Mouse (Mus musculus) limb, embryonic 14.5 days (tissue): Measurements from ENCODE around the gene Rab5b. TPM values are rescaled to one million over a fixed set of nuclear protein-coding genes. Genes with fewer than 3 reads are reported as not detected.

Experiments
- ATAC-seq: fragments of 200-750 bp; cut with Nextera tagmentation; 2 replicates; pipeline ENCODE4 v1.8.0; 2017; ENCODE audit warnings: low read depth, moderate number of reproducible peaks, moderate TSS enrichment; ENCODE audit not compliant: low FRiP score
- DNase-seq: peaks from one replicate; pipeline ENCODE4 v3.0.0-alpha.2; 2015; ENCODE audit warnings: low spot score
- H3K27ac ChIP-seq: fragments of 300-500 bp; sonication (generic); replicated peaks from 2 replicates; pipeline ENCODE4 v1.5.1; 2014; ENCODE audit warnings: low read depth, mild to moderate bottlenecking, low read length, moderate library complexity, mixed read lengths
- H3K27me3 ChIP-seq: fragments of 300-500 bp; sonication (generic); 2 replicates; pipeline ENCODE4 v1.6.1; 2014; ENCODE audit warnings: low read length, mixed read lengths; ENCODE audit not compliant: control insufficient read depth, insufficient read depth
- H3K36me3 ChIP-seq: fragments of 300-500 bp; sonication (generic); 2 replicates; pipeline ENCODE4 v1.6.1; 2014; ENCODE audit warnings: mild to moderate bottlenecking, low read length, moderate library complexity, mixed read lengths; ENCODE audit not compliant: control insufficient read depth, insufficient read depth
- H3K4me1 ChIP-seq: fragments of 300-500 bp; sonication (generic); 2 replicates; pipeline ENCODE4 v1.6.1; 2014; ENCODE audit warnings: antibody characterized with exemption, low read length, mixed read lengths; ENCODE audit not compliant: control insufficient read depth, insufficient read depth
- H3K4me2 ChIP-seq: fragments of 300-500 bp; sonication (generic); replicated peaks from 2 replicates; pipeline ENCODE4 v1.6.1; 2014; ENCODE audit warnings: low read depth, mild to moderate bottlenecking, low read length, moderate library complexity; ENCODE audit not compliant: severe bottlenecking
- H3K4me3 ChIP-seq: fragments of 300-500 bp; sonication (generic); replicated peaks from 2 replicates; pipeline ENCODE4 v1.5.1; 2014; ENCODE audit warnings: low read length
- H3K9ac ChIP-seq: fragments of 300-500 bp; sonication (generic); 2 replicates; pipeline ENCODE4 v1.6.1; 2014; ENCODE audit warnings: mild to moderate bottlenecking, low read depth, low read length, moderate library complexity; ENCODE audit not compliant: severe bottlenecking
- H3K9me3 ChIP-seq: fragments of 300-500 bp; sonication (generic); 2 replicates; pipeline ENCODE4 v1.6.1; 2016; ENCODE audit warnings: low read length; ENCODE audit not compliant: control insufficient read depth
- POLR2A ChIP-seq: fragments of 200-500 bp; IDR thresholded peaks from 2 replicates; pipeline ENCODE4 v1.8.0; 2012; ENCODE audit warnings: inconsistent platforms, mild to moderate bottlenecking, moderate library complexity, borderline replicate concordance; ENCODE audit not compliant: insufficient read depth, insufficient read length; ENCODE audit errors: extremely low read depth
- WGBS: fragments of 180-500 bp; shearing (Covaris S2); extraction: QIAGEN DNeasy Blood & Tissue Kit; methylation state at CpG from one replicate; pipeline ENCODE4 v1.1.7; 2014; 5-methylcytosine and 5-hydroxymethylcytosine counted together
- polyA plus RNA-seq, 2 experiments: library from polyadenylated mRNA; depleted of rRNA in 1 of 2; stranded (reverse) in 1 of 2; unstranded in 1 of 2; fragments of >200 nt; fragmentation: Nextera tagmentation in 1 of 2; extraction: Ambion mirVana in 1 of 2; gene quantifications; 2 replicates each; pipeline versions ENCODE4 v1.2.1 to v1.2.3; 2012 to 2014

Rab5b gene
- polyA plus RNA-seq, 2 experiments = 78.8 to 88.3 TPM

DNA sequence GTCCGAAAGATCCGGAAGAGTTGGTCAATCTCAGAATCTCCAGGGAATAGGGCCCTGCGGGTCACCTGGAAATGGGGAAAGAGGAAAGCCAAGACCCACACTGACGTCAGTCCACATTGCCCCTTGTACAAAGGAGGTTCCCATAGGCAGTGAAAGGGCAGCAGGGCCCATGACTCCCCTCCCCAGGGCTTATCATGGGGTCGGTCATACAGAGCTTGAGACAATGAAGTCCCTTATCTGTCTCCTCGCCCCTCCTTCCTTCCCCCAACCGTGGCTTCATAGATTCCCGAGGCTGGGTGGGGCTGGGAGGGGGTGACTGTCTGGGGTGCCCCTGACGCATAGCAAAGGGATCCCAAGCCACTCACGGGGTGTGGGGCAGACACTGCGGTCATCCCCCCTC lies 3.5 kb upstream of the Rab5b start:
- WGBS = 87% methylated on average over 11 of the region's 11 CpGs
- Histone ChIP-seq H3K27me3 (no peaks in the 10 kb centered on the region), H3K27ac (no peak overlapping the region), H3K9me3 (no peaks in the 10 kb centered on the region), H3K9ac (no peak overlapping the region), H3K4me2 (no peak overlapping the region), H3K36me3 (peaks cover 56% of the 10 kb centered on the region), H3K4me1 (peaks cover 15% of the 10 kb centered on the region), H3K4me3 (no peak overlapping the region)
- no peak for DNase-seq
- no peak for TF ChIP-seq POLR2A
- ATAC-seq = no peak

DNA sequence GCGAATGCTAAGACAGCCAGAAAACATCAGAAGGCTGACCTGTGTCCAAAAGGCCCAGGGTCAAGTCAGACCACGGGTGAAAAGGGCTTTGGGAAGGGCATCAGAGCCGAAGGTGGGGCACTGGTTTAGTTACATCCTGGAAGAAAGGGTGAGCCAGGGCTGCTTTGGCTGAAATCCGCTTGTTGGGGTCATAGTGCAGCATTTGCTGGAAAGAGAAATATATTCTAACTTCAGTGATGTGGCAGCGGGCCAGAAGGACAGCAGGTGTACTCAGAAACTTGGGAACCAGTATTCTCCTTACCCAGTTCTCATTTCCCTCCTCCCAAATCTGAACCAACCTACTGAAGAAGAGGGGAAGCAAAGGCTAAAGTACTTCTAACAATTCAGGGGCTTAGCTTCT lies 2.9 kb upstream of the Rab5b start:
- H3K9me3 ChIP-seq = no peaks in the 10 kb centered on the region

DNA sequence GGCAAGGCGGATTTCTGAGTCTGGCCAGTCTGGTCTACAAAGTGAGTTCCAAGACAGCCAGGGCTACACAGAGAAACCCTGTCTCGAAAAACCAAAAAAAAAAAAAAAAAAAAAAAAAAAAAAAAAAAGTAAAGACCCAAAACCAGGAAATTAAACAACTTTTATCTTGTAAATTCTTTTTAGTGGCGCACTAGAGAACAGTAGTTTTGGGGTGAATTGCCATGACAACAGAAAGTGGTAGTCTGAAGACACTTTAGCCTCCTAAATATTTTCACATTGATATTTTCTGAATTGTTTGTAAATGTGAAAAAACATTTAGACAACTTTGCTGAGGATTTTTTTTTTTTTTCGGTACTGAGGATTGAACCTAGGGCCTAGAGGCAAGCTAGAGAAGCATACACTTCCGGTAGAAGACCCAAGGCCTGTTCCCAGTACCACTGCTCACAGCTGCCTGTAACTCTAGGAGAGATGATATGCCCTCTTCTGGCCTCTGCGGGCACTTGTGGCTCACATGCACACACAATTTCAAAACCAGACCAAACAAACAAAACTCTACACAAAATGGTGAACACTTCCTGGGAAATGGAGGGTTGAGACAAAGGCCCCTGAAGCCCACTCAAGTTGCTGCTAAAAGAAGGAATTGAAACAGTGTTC lies 1.1 kb upstream of the Rab5b start:
- Histone ChIP-seq H3K27ac (peak overlapping the region; percentile 26; the same call in 1 of the 2 replicates), H3K9me3 (no peaks in the 10 kb centered on the region), H3K4me2 (peak overlapping the region; percentile 56), H3K9ac (no peak overlapping the region), H3K4me3 (peak overlapping the region; percentile 87; the same call in 1 of the 2 replicates), H3K27me3 (no peaks in the 10 kb centered on the region), H3K36me3 (peaks cover 43% of the 10 kb centered on the region), H3K4me1 (peaks cover 8% of the 10 kb centered on the region; the same call in 1 of the 2 replicates)
- ATAC-seq = no peak
- DNase-seq = no peak
- 83% methylated on average over 6 of the region's 6 CpGs for WGBS
- no peak for TF ChIP-seq POLR2A

More for the DNA sequence above, 2.9 kb upstream of the Rab5b start:
- DNase-seq = no peak
- Histone ChIP-seq H3K4me2 (no peak overlapping the region), H3K4me3 (no peak overlapping the region), H3K4me1 (peaks cover 15% of the 10 kb centered on the region), H3K27ac (no peak overlapping the region), H3K9ac (no peak overlapping the region), H3K27me3 (no peaks in the 10 kb centered on the region), H3K36me3 (peaks cover 56% of the 10 kb centered on the region)
- 85% methylated on average over 5 of the region's 5 CpGs for WGBS
- no peak for ATAC-seq
- no peak for TF ChIP-seq POLR2A

DNA sequence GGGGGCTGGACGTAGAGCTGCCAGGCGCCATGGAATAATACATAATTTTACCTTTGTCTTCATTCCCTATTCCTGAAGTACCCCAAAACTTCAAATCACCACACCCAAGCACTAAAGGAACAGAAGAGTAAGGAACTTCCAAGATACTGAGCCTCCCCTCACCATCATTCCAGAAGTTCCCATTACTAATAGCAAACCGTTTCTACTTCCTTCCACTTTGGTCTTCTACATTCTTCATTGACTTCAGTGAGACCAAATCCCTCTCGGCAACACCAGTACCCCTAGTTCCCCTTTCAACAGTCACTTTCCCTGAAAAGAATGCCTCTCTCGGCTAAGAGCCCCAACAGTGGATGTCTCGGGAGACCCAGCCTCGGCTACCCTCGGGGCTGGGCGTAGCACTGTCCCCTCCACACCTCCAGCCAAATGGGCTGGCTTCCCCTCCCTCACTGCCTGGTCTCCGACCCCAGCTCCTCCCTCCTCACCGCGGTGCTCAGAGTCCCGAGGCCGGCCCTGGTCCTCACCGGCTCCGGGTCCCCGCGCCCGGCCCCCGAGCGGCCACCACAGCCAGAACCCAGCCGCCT lies 563 bp downstream of the Rab5b start:
- peak overlapping the region; percentile 97 for H3K27ac ChIP-seq
- H3K36me3 ChIP-seq = peaks cover 31% of the 10 kb centered on the region
- H3K9ac ChIP-seq = peak overlapping the region; percentile 95
- peak overlapping the region; percentile 87 for H3K4me3 ChIP-seq
- H3K4me1 ChIP-seq = peaks cover 8% of the 10 kb centered on the region; the same call in 1 of the 2 replicates
- H3K4me2 ChIP-seq = peak overlapping the region; percentile 60
- DNase-seq (no peak), ATAC-seq (no peak)
- H3K27me3 ChIP-seq = no peaks in the 10 kb centered on the region
- WGBS = 2% methylated on average over 21 of the region's 22 CpGs
- TF ChIP-seq POLR2A = no peak
- H3K9me3 ChIP-seq = no peaks in the 10 kb centered on the region

- peak overlapping the region; percentile 62; the same call in 1 of the 2 replicates for H3K9ac ChIP-seq
- TF ChIP-seq POLR2A = no peak
- H3K4me2 ChIP-seq = peak overlapping the region; percentile 96
- H3K4me3 ChIP-seq = peak overlapping the region; percentile 67
- H3K9me3 ChIP-seq = no peaks in the 10 kb centered on the region
- H3K27ac ChIP-seq = 0 out of 2 replicates have a peak overlapping the region, but pooled peaks have one; percentile 7
- ATAC-seq (no peak), DNase-seq (peak; percentile 74)
- H3K4me1 ChIP-seq = peaks cover 7% of the 10 kb centered on the region
- H3K27me3 ChIP-seq = no peaks in the 10 kb centered on the region
- WGBS = 2% methylated on average over 9 of the region's 9 CpGs
- H3K36me3 ChIP-seq = peaks cover 11% of the 10 kb centered on the region
These were observed 21.5 kb downstream of the Rab5b start for GRCm38 (mm10) chr10:128674469-128675008.
